Mouse (Mus musculus): ENCODE results near the gene Bmp4.

DNA sequence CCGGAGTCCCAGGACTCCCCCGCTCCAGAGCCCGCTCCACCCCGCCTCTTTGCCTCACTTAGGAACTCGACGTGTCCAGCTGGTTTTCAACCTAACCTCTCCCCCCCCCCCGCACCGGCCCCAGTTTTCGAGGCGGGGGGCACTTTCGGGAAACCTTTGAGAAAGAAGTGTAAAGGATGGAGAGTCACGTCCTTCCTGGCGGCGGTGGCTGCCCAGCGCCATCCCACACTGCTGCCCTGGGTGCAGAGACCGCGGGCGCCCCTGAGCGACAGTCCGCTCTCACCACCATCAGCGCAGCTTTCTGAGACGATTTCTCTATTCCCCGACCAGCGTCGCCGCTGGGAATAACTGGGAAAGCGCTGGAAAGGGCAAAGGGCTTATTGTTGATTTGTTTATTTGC lies 1.8 kb downstream of the Bmp4 start:
- no peak for TF ChIP-seq EP300 (optimal IDR thresholded peaks at IDR 0.05)
- TF ChIP-seq CTCF (IDR thresholded peaks at IDR 0.05; ENCODE audit: low read depth), result peak; percentile 57
